Mouse (Mus musculus): ENCODE results near the gene Gtf3c5.

DNA sequence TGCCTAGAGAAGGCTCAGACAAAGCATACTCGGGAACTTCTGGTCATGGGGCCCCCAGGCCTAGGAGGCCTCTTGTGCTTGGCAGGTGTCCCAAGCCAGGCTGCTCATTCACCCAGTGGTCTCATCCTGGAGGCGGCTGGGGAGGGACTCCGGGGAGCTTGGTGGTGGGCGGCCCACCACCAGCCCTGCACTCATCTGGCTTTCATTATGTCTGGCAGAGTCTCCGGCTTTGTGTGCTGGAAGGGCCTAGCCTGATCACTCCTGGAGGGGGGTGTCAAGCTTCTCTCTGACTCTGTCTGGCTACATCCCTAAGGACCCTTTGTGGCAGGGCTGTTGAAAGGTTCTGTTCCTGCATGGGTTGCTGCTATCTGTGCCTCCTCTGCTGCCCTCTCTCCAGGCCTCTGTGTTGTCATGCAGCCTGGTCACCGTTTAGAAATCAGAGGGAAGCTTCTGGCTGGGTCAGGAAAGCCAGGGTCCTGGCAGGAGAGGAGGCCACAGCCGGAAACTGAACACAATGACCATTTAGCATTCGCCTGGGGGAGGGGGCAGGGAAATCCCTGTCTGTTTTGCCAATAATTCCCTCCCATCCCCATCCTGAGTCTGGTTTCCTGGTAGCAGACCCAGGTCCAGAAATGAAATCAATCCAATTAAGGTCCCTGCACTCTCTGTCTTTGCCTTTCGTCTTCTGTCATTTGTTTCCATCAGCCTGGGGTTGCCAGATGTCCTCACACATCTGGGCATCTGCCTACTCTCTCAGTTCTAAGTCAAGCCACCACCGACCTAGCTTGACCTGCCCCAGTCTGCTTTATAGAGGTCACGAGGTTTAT lies 48.9 kb downstream of the Gtf3c5 start:
- TF ChIP-seq ZKSCAN1 (IDR thresholded peaks at IDR 0.05; ENCODE audit: low read depth, low read length) = no peak
- TF ChIP-seq CTCF (IDR thresholded peaks at IDR 0.05 in 2 of 3, conservative IDR thresholded peaks at IDR 0.05 in 1 of 3; ENCODE audit: control insufficient read depth in 1 of 3, insufficient read depth in 1 of 3, low read depth in 2 of 3, low read length in 3 of 3, poor library complexity in 1 of 3, severe bottlenecking in 1 of 3) = no peak
- no peak for TF ChIP-seq KAT2A (conservative IDR thresholded peaks at IDR 0.05; ENCODE audit: low read depth, low read length)
- no peak for TF ChIP-seq POLR2A (IDR thresholded peaks at IDR 0.05; ENCODE audit: control insufficient read depth in 1 of 2, insufficient read depth in 1 of 2, low read depth in 1 of 2, low read length in 2 of 2, poor library complexity in 1 of 2)
- TF ChIP-seq ZC3H11A (IDR thresholded peaks at IDR 0.05; ENCODE audit: low read depth, low read length) = no peak
- TF ChIP-seq GABPA (IDR thresholded peaks at IDR 0.05; ENCODE audit: low read depth, low read length) = no peak
- no peak for TF ChIP-seq NELFE (IDR thresholded peaks at IDR 0.05; ENCODE audit: low read depth, low read length)
- TF ChIP-seq E2F4 (IDR thresholded peaks at IDR 0.05; ENCODE audit: borderline replicate concordance, low read depth, low read length) = no peak
- no peak for TF ChIP-seq ETS1 (IDR thresholded peaks at IDR 0.05; ENCODE audit: low read depth, low read length)
- no peak for TF ChIP-seq USF2 (IDR thresholded peaks at IDR 0.05; ENCODE audit: borderline replicate concordance in 1 of 2, insufficient read depth in 1 of 2, low read depth in 1 of 2, low read length in 2 of 2)

Data from MEL (cell line).